Mouse (Mus musculus) ovary, postnatal 36 days (tissue): Measurements from ENCODE around the gene Ssxb3.
"Not testable (repeated sequence)": the region's sequence is repeated elsewhere in the genome, so short reads cannot be mapped to it uniquely, and the experiment has no call there.

Source experiments
- DNase-seq: peaks from one replicate; pipeline ENCODE4 v3.0.0; 2022; ENCODE audit warnings: low spot score, mixed read lengths

Gene Ssxb3

DNA sequence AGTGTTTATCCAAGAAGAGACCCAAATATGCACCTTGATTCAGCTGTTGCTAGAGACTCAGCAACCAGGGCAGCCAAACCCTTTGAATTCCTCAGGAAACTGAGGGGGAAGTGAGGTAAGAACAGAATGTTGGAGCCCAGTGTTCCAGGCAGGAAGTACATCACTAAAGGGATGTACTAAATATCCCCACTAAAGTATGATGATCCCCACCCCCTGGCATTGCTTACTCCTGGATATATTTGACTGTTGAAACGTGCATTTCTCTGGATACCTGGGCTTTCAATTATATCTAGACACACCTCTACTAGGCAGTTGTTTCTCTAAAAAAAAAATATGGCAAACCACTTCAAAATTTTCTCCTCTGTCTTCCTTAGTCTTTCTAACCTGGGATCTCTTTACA is at the start of gene Ssxb3:
Gene Ssxb3, minus strand, starts transcription at position 101 of the 400 bp plus-strand sequence.
- not testable (repeated sequence) for DNase-seq

DNA sequence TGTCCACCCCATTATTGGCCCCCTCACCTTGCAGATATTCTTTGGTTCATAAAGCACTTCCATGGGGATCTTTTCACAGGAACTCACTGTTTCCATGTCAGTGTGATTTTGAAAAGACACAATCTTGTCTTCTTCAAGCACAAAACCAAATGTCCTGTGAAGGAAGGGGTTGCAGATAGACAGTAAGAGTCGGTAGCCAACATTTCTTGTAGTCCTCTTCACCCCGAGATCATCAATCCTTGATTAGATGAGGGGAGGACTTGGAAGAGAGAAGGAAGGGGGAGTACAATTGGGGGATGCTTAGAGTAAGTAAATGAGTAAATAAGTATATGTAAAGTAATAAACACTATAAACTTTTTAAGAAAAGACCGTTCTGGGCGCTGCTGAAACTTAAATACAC is 43.5 kb downstream of the Ssxb3 start, which contains the start of gene Ssxb6:
Gene Ssxb6, minus strand, starts transcription at position 101 of the 400 bp plus-strand sequence.
- not testable (repeated sequence) for DNase-seq
